Mouse (Mus musculus) urinary bladder, adult 18-20 months (tissue): ENCODE results near the gene Grhpr.
"Not testable (repeated sequence)": the region's sequence is repeated elsewhere in the genome, so short reads cannot be mapped to it uniquely, and the experiment has no call there.

Experiments
- DNase-seq, 2 experiments: peaks; one replicate each; pipeline ENCODE4 v3.0.0; 2022; ENCODE audit warnings: low spot score in 2 of 2, mixed read lengths in 2 of 2

The Grhpr gene

DNA sequence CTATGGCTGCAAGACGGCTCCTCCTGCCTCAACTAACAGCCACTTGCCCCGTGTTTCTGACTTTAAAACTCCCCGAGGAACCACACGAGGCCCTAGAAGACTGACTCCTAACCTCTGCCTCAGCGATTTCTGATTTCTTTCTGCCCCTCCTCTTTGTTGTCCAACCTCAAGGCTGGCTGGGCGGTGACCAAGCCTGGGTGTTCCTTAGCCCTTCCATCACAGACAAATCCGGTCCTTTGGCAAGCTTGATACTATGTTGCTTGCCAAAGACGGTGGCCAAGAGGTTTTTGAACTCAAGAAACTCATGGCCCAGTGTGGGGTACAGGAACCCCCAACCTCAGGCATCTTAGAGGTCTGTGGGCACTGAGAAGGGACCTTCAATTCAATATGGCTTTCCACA is 6.9 kb upstream of the Grhpr start:
- DNase-seq = no peak

- no peak for DNase-seq
Observed at GRCm38 (mm10) chr4:44976026-44976615, 5.1 kb upstream of the Grhpr start.

DNA sequence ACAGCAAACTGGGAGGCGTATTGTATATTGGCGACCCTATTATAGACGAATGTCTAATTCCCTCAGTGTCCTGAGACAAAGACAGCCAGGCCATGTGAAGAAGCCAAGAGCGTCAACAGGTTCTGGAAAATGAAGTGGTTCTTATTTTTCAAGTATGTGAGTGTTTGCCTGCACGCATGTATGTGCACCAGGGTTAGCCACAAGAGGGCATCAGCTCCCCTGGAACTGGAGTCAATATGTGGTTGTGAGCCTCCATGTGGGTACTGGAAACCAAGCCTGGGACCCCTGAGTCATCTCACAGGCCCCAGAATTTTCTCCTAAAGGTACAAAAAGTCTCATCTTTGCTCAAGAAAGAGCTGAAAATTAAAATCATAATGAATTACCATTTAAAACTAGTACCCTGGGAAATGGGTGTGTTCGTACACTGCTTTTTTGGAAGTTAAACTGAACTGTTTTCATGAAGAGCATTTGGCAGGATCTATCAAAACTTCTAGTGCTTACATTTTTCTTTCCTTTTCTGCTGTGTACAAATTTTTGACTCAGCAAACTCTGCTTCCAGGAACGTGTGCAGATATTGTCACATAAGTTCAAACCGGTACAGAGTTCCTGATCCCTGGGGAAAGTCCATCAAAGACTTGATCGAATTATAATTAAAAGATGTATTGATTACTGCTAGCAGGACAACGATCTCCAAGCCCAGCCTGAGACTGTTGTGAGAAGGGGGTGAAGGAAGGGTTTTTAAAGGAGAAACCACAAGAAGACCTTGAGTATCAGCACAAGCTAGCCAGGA is 4.1 kb upstream of the Grhpr start:
- no peak for DNase-seq

DNA sequence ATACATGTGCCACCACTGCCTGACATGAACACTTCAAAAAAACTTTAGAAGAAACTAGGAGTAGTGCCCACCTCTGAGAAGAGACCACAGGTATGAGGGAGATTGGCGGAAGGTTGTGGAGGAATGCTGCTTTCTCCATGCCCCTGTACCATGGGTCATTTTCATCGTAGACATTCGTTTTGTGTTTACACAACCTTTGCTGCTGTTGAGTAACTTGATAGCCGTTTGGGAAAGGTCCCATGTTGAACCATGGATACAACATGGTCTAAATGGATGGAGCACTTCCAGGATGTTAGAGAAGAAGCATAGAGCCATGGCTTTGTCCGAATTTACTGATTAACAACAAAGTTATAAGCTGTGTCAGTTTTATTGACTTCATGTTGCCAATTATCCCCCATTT is 3.0 kb upstream of the Grhpr start:
- DNase-seq = no peak

DNA sequence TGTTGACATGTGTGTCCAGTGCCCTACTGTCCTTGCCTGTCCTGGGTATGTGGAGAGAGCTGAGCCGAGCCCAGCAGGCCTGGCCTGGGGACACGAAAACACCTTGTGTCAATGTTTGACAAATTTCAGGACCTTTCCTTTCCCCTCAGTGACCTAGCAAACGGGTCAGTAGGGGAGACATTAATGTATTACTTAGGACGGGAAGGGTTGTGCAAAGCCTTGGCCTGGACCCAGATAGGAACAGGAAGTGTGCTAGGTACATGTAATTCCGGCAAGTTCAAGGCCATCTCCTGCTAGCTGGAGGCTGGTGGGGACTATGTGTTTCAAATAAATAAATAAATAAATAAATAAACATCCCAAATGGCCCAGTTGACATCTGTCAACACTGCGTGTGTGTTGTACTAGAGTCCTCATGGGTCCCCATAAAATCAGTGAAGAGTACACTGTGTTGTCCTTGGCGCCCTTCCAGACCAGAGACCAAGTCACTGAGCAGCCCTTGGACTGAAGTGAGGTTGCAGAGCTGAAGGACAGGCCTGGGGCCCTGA is 1.3 kb upstream of the Grhpr start:
- no peak for DNase-seq

GRCm38 (mm10) chr4:44981974-44982287 is 736 bp downstream of the Grhpr start:
- DNase-seq = no peak

DNA sequence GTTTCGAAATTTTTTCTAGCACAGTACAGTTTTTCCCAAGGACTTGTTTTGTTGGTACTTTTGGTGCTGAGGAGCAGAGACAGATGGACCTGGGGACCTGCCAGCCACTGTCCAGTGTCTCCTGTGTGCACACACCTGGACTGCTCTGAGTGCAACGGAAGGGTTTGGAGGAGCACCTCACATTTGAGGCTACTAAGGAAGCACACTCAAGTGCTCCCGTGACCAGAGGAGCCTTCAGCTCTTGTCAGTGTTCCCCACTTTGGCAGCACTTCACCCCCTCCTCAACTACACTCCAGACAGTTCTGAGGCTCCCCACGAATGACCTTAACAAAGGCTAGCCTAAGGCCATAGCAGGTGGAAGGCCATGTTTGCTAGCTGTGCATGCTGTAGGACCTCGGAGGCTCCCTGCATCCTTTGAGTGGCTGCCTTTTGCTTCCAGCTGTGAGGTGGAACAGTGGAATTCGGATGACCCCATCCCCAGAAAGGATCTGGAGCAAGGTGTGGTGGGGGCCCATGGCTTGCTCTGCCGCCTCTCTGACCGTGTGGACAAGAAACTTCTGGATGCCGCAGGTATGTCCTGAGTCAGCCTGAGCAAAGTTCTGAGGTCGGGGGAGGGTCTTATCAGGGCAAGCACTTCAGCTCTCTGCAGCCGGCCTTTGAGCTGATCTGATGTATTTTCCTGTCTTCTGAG is 1.4 kb downstream of the Grhpr start:
- no peak for DNase-seq

DNA sequence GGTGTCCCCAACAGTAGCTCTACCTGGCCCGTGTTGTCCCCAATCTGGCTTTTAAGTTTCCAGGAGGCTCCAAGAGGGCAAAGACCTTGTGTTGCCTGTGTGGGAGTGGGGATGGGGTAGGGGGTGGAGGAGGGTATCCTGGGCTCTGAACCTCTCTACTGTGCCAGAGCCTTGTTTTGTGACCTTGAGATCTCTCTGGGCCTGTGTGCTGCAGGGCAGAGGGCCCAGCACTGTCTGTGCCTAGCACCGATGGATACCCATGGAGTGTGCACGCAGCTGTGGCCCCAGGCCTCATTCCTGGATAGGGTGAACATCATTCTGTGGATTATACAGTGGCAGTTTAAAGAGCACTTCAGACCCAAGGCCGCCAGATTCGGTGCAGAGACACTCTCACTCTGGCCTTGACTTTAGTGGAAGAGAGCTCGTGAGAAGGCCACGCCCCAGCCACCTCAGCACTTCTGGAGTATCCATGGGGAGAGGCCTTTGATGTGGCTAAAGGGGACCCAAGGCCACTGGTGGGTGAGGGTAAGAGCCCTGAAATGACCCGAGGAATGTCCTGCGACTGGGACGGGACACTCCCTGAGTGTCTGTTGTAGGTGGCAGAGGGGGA is 2.0 kb downstream of the Grhpr start:
- DNase-seq = no peak

GRCm38 (mm10) chr4:44990560-44990959 is 9.4 kb downstream of the Grhpr start:
- no peak for DNase-seq

GRCm38 (mm10) chr4:44992330-44992729 is 11.1 kb downstream of the Grhpr start:
- DNase-seq = not testable (repeated sequence)

DNA sequence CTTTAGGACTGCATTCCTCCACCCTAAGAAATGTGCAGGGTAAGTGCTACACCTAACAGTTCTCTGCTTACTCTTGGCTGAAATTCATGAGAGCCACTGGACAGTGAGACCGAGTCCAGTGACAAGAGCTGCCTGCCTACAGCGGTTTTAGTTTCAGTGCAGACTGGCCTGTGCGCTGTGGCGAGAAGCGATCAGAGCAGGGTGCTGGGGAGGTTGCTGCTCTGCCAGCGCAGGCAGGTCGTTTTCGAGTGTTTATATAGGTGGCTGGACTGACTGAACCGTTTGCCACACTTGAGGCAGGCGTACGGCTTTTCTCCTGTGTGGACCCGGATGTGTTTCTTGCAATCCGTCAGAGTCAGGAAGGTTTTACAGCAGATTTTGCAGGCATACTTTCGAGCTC is 12.0 kb downstream of the Grhpr start:
- not testable (repeated sequence) for DNase-seq

GRCm38 (mm10) chr4:44993847-44994246 is 12.7 kb downstream of the Grhpr start:
- DNase-seq = no peak

- DNase-seq = no peak
Observed at GRCm38 (mm10) chr4:44994776-44995175, 13.6 kb downstream of the Grhpr start.

DNA sequence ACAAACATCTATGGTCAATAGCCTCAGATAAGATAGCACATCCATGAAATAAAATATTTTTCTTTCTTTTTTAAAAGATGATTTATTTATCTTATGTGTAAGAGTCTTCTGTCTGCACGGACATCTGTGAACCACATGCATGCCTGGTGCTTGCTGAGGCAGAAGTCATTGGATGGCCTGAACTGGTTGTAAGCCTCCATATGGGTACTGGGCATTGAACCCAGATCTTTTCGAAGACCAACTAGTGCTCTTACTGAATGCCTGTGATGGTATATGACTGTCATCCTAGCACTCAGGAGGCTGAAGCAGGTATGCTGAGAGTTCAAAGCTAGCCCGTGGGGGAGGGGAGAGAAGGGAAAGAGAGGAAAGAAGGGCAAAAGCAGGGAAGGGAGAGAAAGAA is 16.9 kb downstream of the Grhpr start:
- no peak for DNase-seq

GRCm38 (mm10) chr4:45000001-45000400 is 18.8 kb downstream of the Grhpr start:
- DNase-seq = no peak

DNA sequence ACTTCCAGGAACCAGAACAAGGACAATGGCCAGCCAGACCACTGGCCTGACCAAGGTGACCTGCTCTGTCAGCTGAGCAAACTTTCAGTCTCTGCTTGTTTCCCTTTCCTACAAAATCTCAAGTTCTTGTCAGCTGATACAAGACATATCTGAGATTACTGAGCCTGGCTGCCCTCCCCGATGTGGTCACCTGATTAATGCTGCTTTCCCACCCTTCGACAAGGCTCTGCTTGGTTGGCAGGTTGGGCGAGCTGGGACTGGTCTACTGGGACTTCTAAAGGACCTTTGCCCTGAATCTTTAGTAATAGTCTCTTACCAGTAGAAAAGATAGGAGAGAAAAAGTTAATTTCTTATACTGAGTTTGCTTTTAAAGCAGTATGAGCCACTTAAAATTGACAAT is 24.3 kb downstream of the Grhpr start:
- peak; percentile 44 to 75 for DNase-seq

GRCm38 (mm10) chr4:45010806-45011415 is 29.7 kb downstream of the Grhpr start:
- no peak for DNase-seq

GRCm38 (mm10) chr4:45011581-45012104 is 30.4 kb downstream of the Grhpr start:
- peak in 1 of 2 experiments; percentile 59 for DNase-seq

DNA sequence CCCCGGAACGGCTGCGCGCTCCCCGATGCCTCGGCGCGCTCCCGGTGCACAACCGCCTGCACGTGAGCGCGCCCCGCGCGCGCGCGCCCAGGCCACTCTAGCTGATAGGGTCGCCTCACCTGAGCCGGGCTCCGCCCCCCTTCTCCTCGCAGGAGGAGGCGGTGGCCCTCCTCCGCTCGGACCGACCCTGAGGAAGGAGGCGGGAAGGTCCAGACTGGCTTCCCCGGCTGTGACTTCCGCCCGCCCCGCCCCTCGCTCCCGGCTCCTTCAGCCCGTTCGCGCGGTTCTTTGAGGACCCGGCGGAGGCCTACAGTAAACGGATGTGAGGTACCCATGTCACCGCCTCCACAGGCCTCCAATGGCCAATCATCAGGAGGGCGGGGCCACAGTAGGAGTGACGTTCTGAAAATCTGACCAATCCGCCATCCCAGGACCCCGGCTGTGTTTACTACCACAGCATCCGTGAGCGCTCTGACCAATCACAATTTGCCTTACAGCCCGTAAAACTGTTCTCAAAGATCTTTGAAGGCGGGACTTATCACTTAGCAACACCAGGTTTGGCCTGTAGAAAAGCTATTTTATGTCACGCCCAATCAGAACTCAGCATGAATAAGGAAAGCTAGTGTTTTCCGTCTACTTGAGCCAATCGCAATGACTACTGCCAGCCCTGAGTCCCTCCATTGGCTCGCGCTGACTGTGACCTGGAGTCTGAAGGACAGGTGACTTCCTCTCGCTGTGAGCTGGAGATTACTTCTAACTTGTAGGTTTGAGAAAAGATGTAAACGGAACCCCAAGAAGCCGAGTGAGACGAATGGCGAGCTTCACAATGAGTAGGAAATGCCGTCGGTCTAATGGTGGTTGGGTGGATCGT is 31.1 kb downstream of the Grhpr start, which contains the start of gene Zbtb5:
Gene Zbtb5 (minus strand): TSS at position 308 of the 871 bp plus-strand sequence.
- DNase-seq = peak; percentile 94 to 99

DNA sequence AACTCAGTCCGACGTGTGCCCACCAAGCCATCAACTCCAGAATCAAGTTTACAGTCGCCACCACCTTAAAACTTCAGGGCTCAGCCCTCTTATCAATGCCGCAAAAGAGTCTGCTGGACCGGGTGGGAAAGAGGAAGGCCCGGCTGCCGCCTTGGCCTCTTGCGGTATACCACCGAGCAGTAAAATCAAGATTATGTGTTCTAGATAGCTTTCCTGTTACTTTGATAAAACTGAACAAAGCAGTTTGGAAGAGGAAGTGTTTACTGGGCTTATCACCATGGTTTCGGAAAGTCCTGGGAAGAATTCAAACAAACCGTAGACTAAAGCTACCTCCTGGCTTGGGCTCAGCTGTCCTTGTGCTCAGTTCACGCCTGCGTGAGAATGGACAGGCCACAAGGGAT is 31.8 kb downstream of the Grhpr start:
- no peak for DNase-seq

GRCm38 (mm10) chr4:45013537-45013936 is 32.3 kb downstream of the Grhpr start:
- DNase-seq = no peak
